Mouse (Mus musculus) MEL (cell line): Measurements from ENCODE around the gene Iqschfp. TPM values are rescaled to one million over a fixed set of nuclear protein-coding genes. Genes with fewer than 3 reads are reported as not detected.

Experiments used
- DNase-seq: peaks from one replicate; pipeline ENCODE4 v3.0.0; 2011; ENCODE audit warnings: low read depth, low spot score
- H3K27ac ChIP-seq: 2 replicates; pipeline ENCODE4 v1.5.1; 2012; ENCODE audit warnings: low read depth, mild to moderate bottlenecking, control low read depth, low read length, moderate library complexity; ENCODE audit not compliant: control insufficient read depth
- H3K27me3 ChIP-seq, 2 experiments: fragments of 150-350 bp in 1 of 2; sonication (generic) in 1 of 2; 2 replicates each; pipeline ENCODE4 v1.6.1; 2012; ENCODE audit warnings: low read length in 2 of 2, mild to moderate bottlenecking in 2 of 2, improper control_type of control experiment in 1 of 2, moderate library complexity in 1 of 2; ENCODE audit not compliant: insufficient read depth in 2 of 2, control insufficient read depth in 1 of 2
- H3K36me3 ChIP-seq, 2 experiments: 2 replicates each; pipeline ENCODE4 v1.6.1; 2012 to 2014; ENCODE audit warnings: low read length in 2 of 2, improper control_type of control experiment in 1 of 2, inconsistent platforms in 1 of 2, mild to moderate bottlenecking in 1 of 2; ENCODE audit not compliant: insufficient read depth in 2 of 2, control insufficient read depth in 1 of 2
- H3K4me1 ChIP-seq, 2 experiments: fragments of 150-350 bp in 1 of 2; sonication (generic) in 1 of 2; 2 replicates each; pipeline ENCODE4 v1.6.1; 2012; ENCODE audit warnings: low read length in 2 of 2, improper control_type of control experiment in 1 of 2, mild to moderate bottlenecking in 1 of 2; ENCODE audit not compliant: insufficient read depth in 2 of 2, control insufficient read depth in 1 of 2
- H3K4me3 ChIP-seq, 2 experiments: fragments of 150-350 bp in 1 of 2; sonication (generic) in 1 of 2; 2 replicates each; pipeline ENCODE4 v1.5.1; 2012; ENCODE audit warnings: low read depth in 2 of 2, low read length in 2 of 2, mild to moderate bottlenecking in 2 of 2, moderate library complexity in 2 of 2, control low read depth in 1 of 2, improper control_type of control experiment in 1 of 2; ENCODE audit not compliant: control insufficient read depth in 1 of 2, insufficient read depth in 1 of 2
- H3K79me2 ChIP-seq: 2 replicates; pipeline ENCODE4 v1.6.1; 2012; ENCODE audit warnings: mild to moderate bottlenecking, low read length, moderate library complexity; ENCODE audit not compliant: control insufficient read depth, poor library complexity, insufficient read depth
- H3K9ac ChIP-seq: 2 replicates; pipeline ENCODE4 v1.6.1; 2012; ENCODE audit warnings: low read depth, mild to moderate bottlenecking, control low read depth, low read length, moderate library complexity; ENCODE audit not compliant: control insufficient read depth, poor library complexity, severe bottlenecking
- H3K9me3 ChIP-seq: fragments of 150-350 bp; sonication (generic); replicated peaks from 2 replicates; pipeline ENCODE4 v1.6.1; 2012; ENCODE audit warnings: mild to moderate bottlenecking, low read length, improper control_type of control experiment, moderate library complexity; ENCODE audit not compliant: insufficient read depth
- BHLHE40 ChIP-seq: IDR thresholded peaks from 2 replicates; pipeline ENCODE4 v1.6.1; 2012; ENCODE audit warnings: low read depth, mild to moderate bottlenecking, inconsistent platforms, low read length, improper control_type of control experiment, borderline replicate concordance
- CHD1 ChIP-seq: IDR thresholded peaks from 2 replicates; pipeline ENCODE4 v1.6.1; 2012; ENCODE audit warnings: low read depth, mild to moderate bottlenecking, inconsistent platforms, low read length, improper control_type of control experiment
- CHD2 ChIP-seq: IDR thresholded peaks from 2 replicates; pipeline ENCODE4 v1.6.1; 2011; ENCODE audit warnings: low read length, improper control_type of control experiment
- CTCF ChIP-seq, 3 experiments: IDR thresholded peaks in 2 of 3; conservative IDR thresholded peaks in 1 of 3; 2 replicates each; pipeline ENCODE4 v1.5.1; 2011 to 2012; ENCODE audit warnings: low read length in 3 of 3, low read depth in 2 of 3, mild to moderate bottlenecking in 2 of 3, improper control_type of control experiment in 1 of 3, inconsistent platforms in 1 of 3, mixed read lengths in 1 of 3, moderate library complexity in 1 of 3; ENCODE audit not compliant: control insufficient read depth in 1 of 3, insufficient read depth in 1 of 3, poor library complexity in 1 of 3, severe bottlenecking in 1 of 3
- E2F4 ChIP-seq: IDR thresholded peaks from 2 replicates; pipeline ENCODE4 v1.6.1; 2011; ENCODE audit warnings: low read depth, low read length, improper control_type of control experiment, borderline replicate concordance
- ELF1 ChIP-seq: IDR thresholded peaks from 2 replicates; pipeline ENCODE4 v1.6.1; 2014; ENCODE audit warnings: low read depth, mild to moderate bottlenecking, inconsistent platforms, low read length, improper control_type of control experiment, moderate library complexity
- EP300 ChIP-seq, 2 experiments: IDR thresholded peaks; 2 replicates each; pipeline ENCODE4 v1.6.1; 2011; ENCODE audit warnings: improper control_type of control experiment in 2 of 2, low read length in 2 of 2, low read depth in 1 of 2, mild to moderate bottlenecking in 1 of 2
- GABPA ChIP-seq: IDR thresholded peaks from 2 replicates; pipeline ENCODE4 v1.6.1; 2012; ENCODE audit warnings: low read depth, mild to moderate bottlenecking, inconsistent platforms, low read length, improper control_type of control experiment, moderate library complexity
- GATA1 ChIP-seq: IDR thresholded peaks from 2 replicates; pipeline ENCODE4 v1.6.1; 2011; ENCODE audit warnings: low read depth, low read length, improper control_type of control experiment
- JUND ChIP-seq: IDR thresholded peaks from 2 replicates; pipeline ENCODE4 v1.6.1; 2011; ENCODE audit warnings: low read depth, mild to moderate bottlenecking, improper control_type of control experiment, low read length
- KAT2A ChIP-seq: conservative IDR thresholded peaks from 2 replicates; pipeline ENCODE4 v1.6.1; 2012; ENCODE audit warnings: low read depth, low read length, improper control_type of control experiment, inconsistent platforms
- MYB ChIP-seq: IDR thresholded peaks from 2 replicates; pipeline ENCODE4 v1.6.1; 2011; ENCODE audit warnings: mild to moderate bottlenecking, low read depth, low read length, improper control_type of control experiment
- MYC ChIP-seq: IDR thresholded peaks from 2 replicates; pipeline ENCODE4 v1.6.1; 2011; ENCODE audit warnings: low read depth, mild to moderate bottlenecking, low read length, improper control_type of control experiment, moderate library complexity
- NRF1 ChIP-seq: IDR thresholded peaks from 2 replicates; pipeline ENCODE4 v1.6.1; 2014; ENCODE audit warnings: low read depth, mild to moderate bottlenecking, inconsistent platforms, low read length, improper control_type of control experiment, moderate library complexity; ENCODE audit not compliant: poor library complexity, insufficient read depth, severe bottlenecking
- POLR2AphosphoS5 ChIP-seq: IDR thresholded peaks from 2 replicates; pipeline ENCODE4 v1.6.1; 2012; ENCODE audit warnings: low read depth, borderline replicate concordance, mild to moderate bottlenecking, inconsistent platforms, low read length, moderate library complexity, mixed read lengths
- RAD21 ChIP-seq: IDR thresholded peaks from 2 replicates; pipeline ENCODE4 v1.6.1; 2011; ENCODE audit warnings: mild to moderate bottlenecking, low read depth, low read length, improper control_type of control experiment
- RCOR1 ChIP-seq: IDR thresholded peaks from 2 replicates; pipeline ENCODE4 v1.6.1; 2012; ENCODE audit warnings: low read depth, mild to moderate bottlenecking, inconsistent platforms, low read length, improper control_type of control experiment
- SMC3 ChIP-seq: IDR thresholded peaks from 2 replicates; pipeline ENCODE4 v1.6.1; 2011; ENCODE audit warnings: low read depth, low read length, improper control_type of control experiment
- TAL1 ChIP-seq: IDR thresholded peaks from 2 replicates; pipeline ENCODE4 v1.6.1; 2012; ENCODE audit warnings: mild to moderate bottlenecking, inconsistent platforms, low read length, moderate library complexity, mixed read lengths
- TCF12 ChIP-seq: IDR thresholded peaks from 2 replicates; pipeline ENCODE4 v1.6.1; 2014; ENCODE audit warnings: low read depth, mild to moderate bottlenecking, inconsistent platforms, low read length, improper control_type of control experiment, moderate library complexity
- USF1 ChIP-seq: IDR thresholded peaks from 2 replicates; pipeline ENCODE4 v1.6.1; 2014; ENCODE audit warnings: low read depth, mild to moderate bottlenecking, inconsistent platforms, low read length, improper control_type of control experiment, moderate library complexity
- USF2 ChIP-seq, 2 experiments: IDR thresholded peaks; 2 replicates each; pipeline ENCODE4 v1.6.1; 2011 to 2012; ENCODE audit warnings: improper control_type of control experiment in 2 of 2, low read length in 2 of 2, borderline replicate concordance in 1 of 2, inconsistent platforms in 1 of 2, low read depth in 1 of 2, mild to moderate bottlenecking in 1 of 2; ENCODE audit not compliant: insufficient read depth in 1 of 2
- ZC3H11A ChIP-seq: IDR thresholded peaks from 2 replicates; pipeline ENCODE4 v1.6.1; 2012; ENCODE audit warnings: low read depth, mild to moderate bottlenecking, inconsistent platforms, low read length, improper control_type of control experiment
- polyA plus RNA-seq, 2 experiments: library from polyadenylated mRNA; stranded (reverse) in 1 of 2; unstranded in 1 of 2; fragments of >175 nt in 1 of 2; fragments of >200 nt in 1 of 2; gene quantifications; 2 replicates each; pipeline versions ENCODE4 v1.2.1 to v1.2.4; 2012; ENCODE audit warnings: low replicate concordance in 2 of 2, low read depth in 1 of 2; ENCODE audit not compliant: insufficient read length in 2 of 2, insufficient read depth in 1 of 2, missing spikeins in 1 of 2
- total RNA-seq: library from RNA; depleted of rRNA; stranded (reverse); fragments of 300-350 nt; gene quantifications from 2 replicates; pipeline ENCODE4 v1.2.3, GENCODE M21; 2012

Gene Iqschfp
- total and polyA plus RNA-seq, 3 experiments, result not detected

- no peak overlapping the region for H3K4me3 ChIP-seq
- H3K4me1 ChIP-seq, result peaks cover 0 to 3% of the 10 kb centered on the region in 2 experiments; a peak in 1 of 4 replicates
- H3K27ac ChIP-seq, result no peak overlapping the region
- no peaks in the 10 kb centered on the region for H3K79me2 ChIP-seq
- H3K9me3 ChIP-seq, result no peaks in the 10 kb centered on the region
- TF ChIP-seq USF2 (IDR thresholded peaks at IDR 0.05; ENCODE audit: borderline replicate concordance in 1 of 2, insufficient read depth in 1 of 2, low read depth in 1 of 2, low read length in 2 of 2) (no peak), POLR2AphosphoS5 (no peak), USF1 (no peak), SMC3 (peak; percentile 74), JUND (no peak), CHD2 (no peak), MYB (no peak), ELF1 (no peak), GABPA (no peak), KAT2A (no peak), EP300 (IDR thresholded peaks at IDR 0.05; ENCODE audit: low read depth in 1 of 2, low read length in 2 of 2) (no peak), GATA1 (no peak), ZC3H11A (peak; percentile 51), RAD21 (peak; percentile 75), MYC (peak; percentile 62; the same call in 1 of the 2 replicates), BHLHE40 (no peak), TAL1 (no peak), CHD1 (no peak), TCF12 (no peak), RCOR1 (no peak), CTCF (IDR thresholded peaks at IDR 0.05 in 2 of 3, conservative IDR thresholded peaks at IDR 0.05 in 1 of 3; ENCODE audit: control insufficient read depth in 1 of 3, insufficient read depth in 1 of 3, low read depth in 2 of 3, low read length in 3 of 3, poor library complexity in 1 of 3, severe bottlenecking in 1 of 3) (peak; percentile 6 to 89 (median 73); a peak in 4 of 6 replicates), E2F4 (no peak), NRF1 (no peak)
- H3K9ac ChIP-seq, result no peak overlapping the region
- no peaks in the 10 kb centered on the region; a peak in 3 of 4 replicates for H3K27me3 ChIP-seq
- peaks cover 0 to 3% of the 10 kb centered on the region in 2 experiments; a peak in 1 of 4 replicates for H3K36me3 ChIP-seq
- peak; percentile 78 for DNase-seq
Observed at GRCm38 (mm10) chr3:68053538-68053937, 161.5 kb downstream of the Iqschfp start.
